Mouse (Mus musculus) myocyte (in vitro differentiated cells): ENCODE results near the gene Dpysl5.

Experiments
- E2F4 ChIP-seq: IDR thresholded peaks from one replicate; pipeline ENCODE4 v1.6.1; 2011; ENCODE audit warnings: mild to moderate bottlenecking, control low read depth, moderate library complexity; ENCODE audit not compliant: insufficient read depth
- MAX ChIP-seq: IDR thresholded peaks from one replicate; pipeline ENCODE4 v1.6.1; 2011; ENCODE audit warnings: low read depth, mild to moderate bottlenecking, control low read depth
- POLR2A ChIP-seq: IDR thresholded peaks from one replicate; pipeline ENCODE4 v1.6.1; 2011; ENCODE audit warnings: low read depth, mild to moderate bottlenecking, control low read depth, moderate library complexity; ENCODE audit not compliant: insufficient read length
- POLR2AphosphoS2 ChIP-seq: IDR thresholded peaks from one replicate; pipeline ENCODE4 v1.6.1; 2011; ENCODE audit warnings: low read depth, control low read depth; ENCODE audit not compliant: insufficient read length
- REST ChIP-seq: IDR thresholded peaks from one replicate; pipeline ENCODE4 v1.6.1; 2011; ENCODE audit warnings: mild to moderate bottlenecking, control low read depth, moderate library complexity; ENCODE audit not compliant: insufficient read depth, insufficient read length
- TCF12 ChIP-seq: IDR thresholded peaks from one replicate; pipeline ENCODE4 v1.6.1; 2011; ENCODE audit warnings: mild to moderate bottlenecking, control low read depth; ENCODE audit not compliant: poor library complexity, insufficient read depth, severe bottlenecking
- USF1 ChIP-seq: IDR thresholded peaks from one replicate; pipeline ENCODE4 v1.6.1; 2011; ENCODE audit warnings: low read depth, mild to moderate bottlenecking, control low read depth, moderate library complexity

- TF ChIP-seq REST, result no peak
- no peak for TF ChIP-seq TCF12
- TF ChIP-seq POLR2AphosphoS2, result no peak
- no peak for TF ChIP-seq MAX
- TF ChIP-seq USF1, result no peak
- TF ChIP-seq E2F4, result no peak
- no peak for TF ChIP-seq POLR2A
Measured at GRCm38 (mm10) chr5:30823091-30823490, 111.7 kb downstream of the Dpysl5 start.
